In the genomic region with DNA sequence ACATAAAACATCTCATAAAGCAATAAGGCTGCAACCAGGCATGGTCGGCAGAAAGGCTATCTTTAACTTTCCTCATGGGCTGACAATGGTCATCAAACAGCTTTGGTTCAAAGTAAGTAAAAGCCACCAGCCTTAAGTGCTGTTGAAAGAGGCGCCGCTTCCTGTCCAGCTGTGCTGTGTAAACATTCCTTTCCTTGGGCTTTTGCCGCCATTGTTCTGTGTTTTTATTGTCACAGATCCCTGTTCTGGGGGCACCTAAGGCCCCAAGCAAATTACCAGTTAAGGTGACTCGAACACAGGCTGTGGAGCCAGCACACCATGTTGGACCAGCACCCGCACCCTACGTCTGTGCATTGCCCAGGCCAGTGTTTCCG, we compare ENCODE assay signal across 15 mouse cellular contexts.
DNase-seq lines count a peak whose midpoint lies in the region; ATAC-seq and TF ChIP-seq lines count a peak whose summit lies in the region.
"Had no signal": no experiment of that assay in that cellular context is flagged by ENCODE, and none has a peak within 500 bp of the region (broad histone marks: within the 10 kb centered on the region; RNA-seq: fewer than 3 reads in every experiment).

No protein-coding gene starts in this region.

- 0 out of 2 replicates have a peak, but pooled peaks cover 4% of the 10 kb centered on the region for H3K36me3 ChIP-seq in kidney, embryonic 15.5 days
- H3K36me3 ChIP-seq in lung, embryonic 15.5 days = peaks cover 4% of the 10 kb centered on the region; the same call in 1 of the 2 replicates
- H3K36me3 ChIP-seq in stomach, postnatal 0 days (ENCODE audit: control insufficient read depth, insufficient read depth, low read length) = no peaks in the 10 kb centered on the region

- TF ChIP-seq EP300 in stomach, postnatal 0 days (optimal IDR thresholded peaks at IDR 0.05) = no peak

- no peak overlapping the region for H3K4me3 ChIP-seq in kidney, embryonic 15.5 days (replicated peaks)
- H3K4me3 ChIP-seq in lung, embryonic 15.5 days = no peak overlapping the region
- H3K4me3 ChIP-seq in stomach, postnatal 0 days (ENCODE audit: low read depth, low read length) = no peak overlapping the region
- H3K4me3 ChIP-seq: embryonic facial prominence, embryonic 12.5 days; forebrain, embryonic 12.5 days; left cerebral cortex, adult 2 months; megakaryocyte, embryonic 14.5 days had no signal

- no peak for TF ChIP-seq CTCF in stomach, postnatal 0 days (IDR thresholded peaks at IDR 0.05; ENCODE audit: low read depth)

- H3K4me2 ChIP-seq in kidney, embryonic 15.5 days = no peak overlapping the region
- no peak overlapping the region for H3K4me2 ChIP-seq in lung, embryonic 15.5 days
- no peak overlapping the region for H3K4me2 ChIP-seq in stomach, postnatal 0 days (replicated peaks; ENCODE audit: low read depth)
- H3K4me2 ChIP-seq: embryonic facial prominence, embryonic 12.5 days; forebrain, embryonic 12.5 days; liver, embryonic 11.5 days had no signal

- H3K4me1 ChIP-seq in kidney, embryonic 15.5 days = peaks cover 22% of the 10 kb centered on the region
- H3K4me1 ChIP-seq in lung, embryonic 15.5 days = peaks cover 22% of the 10 kb centered on the region
- no peaks in the 10 kb centered on the region for H3K4me1 ChIP-seq in stomach, postnatal 0 days (replicated peaks; ENCODE audit: control insufficient read depth, insufficient read depth)
- H3K4me1 ChIP-seq: embryonic facial prominence, embryonic 12.5 days; forebrain, embryonic 12.5 days had no signal

- 45% methylated on average over 8 of the region's 8 CpGs for WGBS in kidney, embryonic 15.5 days
- WGBS in lung, embryonic 15.5 days = 30% methylated on average over 8 of the region's 8 CpGs
- WGBS in stomach, postnatal 0 days = 53% methylated on average over 8 of the region's 8 CpGs

- H3K9me3 ChIP-seq in kidney, embryonic 15.5 days (replicated peaks) = no peaks in the 10 kb centered on the region
- no peaks in the 10 kb centered on the region for H3K9me3 ChIP-seq in lung, embryonic 15.5 days
- H3K9me3 ChIP-seq in stomach, postnatal 0 days (ENCODE audit: control insufficient read depth, low read length) = no peaks in the 10 kb centered on the region
- H3K9me3 ChIP-seq: embryonic facial prominence, embryonic 12.5 days; forebrain, embryonic 12.5 days had no signal

- peak overlapping the region; percentile 51 for H3K27ac ChIP-seq in kidney, embryonic 15.5 days
- H3K27ac ChIP-seq in lung, embryonic 15.5 days = peak overlapping the region; percentile 48
- H3K27ac ChIP-seq in stomach, postnatal 0 days (replicated peaks) = 0 out of 2 replicates have a peak overlapping the region, but pooled peaks have one; percentile 24
- H3K27ac ChIP-seq: embryonic facial prominence, embryonic 12.5 days; forebrain, embryonic 12.5 days; left cerebral cortex, adult 2 months had no signal

- no peak for ATAC-seq in kidney, embryonic 15.5 days (replicated peaks; ENCODE audit: low FRiP score)
- ATAC-seq in lung, embryonic 15.5 days (ENCODE audit: borderline replicate concordance, extremely low read depth, low FRiP score, low TSS enrichment) = peak; percentile 31
- 0 out of 2 replicates have a peak, but pooled peaks have one; percentile 31 for ATAC-seq in stomach, postnatal 0 days (ENCODE audit: low FRiP score, low TSS enrichment)
- ATAC-seq in cerebellum, adult (ENCODE audit: insufficient number of reproducible peaks, low FRiP score, low TSS enrichment) = no peak

- DNase-seq in kidney, postnatal 36 days = no peak
- peak; percentile 52 for DNase-seq in embryo, embryonic 11 days
- no peak for DNase-seq in stomach, postnatal 0 days (ENCODE audit: low spot score)
- DNase-seq in thymus, postnatal 10 days (ENCODE audit: low spot score in 2 of 2) = no peak
- DNase-seq: adrenal gland, postnatal 25 days; right cerebral cortex, postnatal 14 days had no signal

- no peak overlapping the region for H3K9ac ChIP-seq in kidney, embryonic 15.5 days
- no peak overlapping the region for H3K9ac ChIP-seq in lung, embryonic 15.5 days
- no peak overlapping the region for H3K9ac ChIP-seq in stomach, postnatal 0 days (ENCODE audit: low read length)
- H3K9ac ChIP-seq: embryonic facial prominence, embryonic 12.5 days; forebrain, embryonic 12.5 days had no signal

- no peaks in the 10 kb centered on the region for H3K27me3 ChIP-seq in kidney, embryonic 15.5 days
- H3K27me3 ChIP-seq in lung, embryonic 15.5 days = no peaks in the 10 kb centered on the region
- no peaks in the 10 kb centered on the region for H3K27me3 ChIP-seq in stomach, postnatal 0 days (ENCODE audit: control insufficient read depth, insufficient read depth, low read length)
- H3K27me3 ChIP-seq: CH12.LX; embryonic facial prominence, embryonic 12.5 days; forebrain, embryonic 12.5 days had no signal

Comparison
In these comparisons a context has a peak if more than half of its experiments do, and no peak if none do; other contexts are left out.
1. ATAC-seq: peak in lung, embryonic 15.5 days (single experiment) and stomach, postnatal 0 days (single experiment); none in kidney, embryonic 15.5 days (single experiment) and cerebellum, adult (single experiment).
2. Peak in every context shown above with its lines, with median percentiles within 50 percentile points of each other: H3K27ac ChIP-seq.